Mouse (Mus musculus): ENCODE results near the gene Ahdc1.

Gene Ahdc1

DNA sequence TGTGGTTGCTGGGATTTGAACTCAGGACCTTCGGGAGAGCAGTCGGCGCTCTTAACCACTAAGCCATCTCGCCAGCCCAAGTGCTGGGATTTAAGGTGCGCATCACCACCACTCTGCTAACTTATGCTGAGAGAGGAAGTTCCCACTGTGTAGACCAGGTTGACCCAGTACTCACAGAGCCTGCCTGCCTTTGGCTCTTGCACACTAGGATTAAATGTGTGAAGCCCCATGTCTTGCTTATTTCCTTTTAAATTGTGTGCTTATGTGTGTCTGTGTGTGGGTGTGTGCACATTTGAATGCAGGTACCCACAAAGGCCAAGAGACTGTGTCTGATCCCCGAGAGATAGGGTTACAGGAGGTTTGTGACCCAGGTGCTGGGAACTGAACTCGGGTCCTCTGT is 95.6 kb downstream of the Ahdc1 start:
- DNase-seq = no peak

- no peak for DNase-seq
Measured at GRCm38 (mm10) chr4:133107788-133108281, 96.8 kb downstream of the Ahdc1 start.

DNA sequence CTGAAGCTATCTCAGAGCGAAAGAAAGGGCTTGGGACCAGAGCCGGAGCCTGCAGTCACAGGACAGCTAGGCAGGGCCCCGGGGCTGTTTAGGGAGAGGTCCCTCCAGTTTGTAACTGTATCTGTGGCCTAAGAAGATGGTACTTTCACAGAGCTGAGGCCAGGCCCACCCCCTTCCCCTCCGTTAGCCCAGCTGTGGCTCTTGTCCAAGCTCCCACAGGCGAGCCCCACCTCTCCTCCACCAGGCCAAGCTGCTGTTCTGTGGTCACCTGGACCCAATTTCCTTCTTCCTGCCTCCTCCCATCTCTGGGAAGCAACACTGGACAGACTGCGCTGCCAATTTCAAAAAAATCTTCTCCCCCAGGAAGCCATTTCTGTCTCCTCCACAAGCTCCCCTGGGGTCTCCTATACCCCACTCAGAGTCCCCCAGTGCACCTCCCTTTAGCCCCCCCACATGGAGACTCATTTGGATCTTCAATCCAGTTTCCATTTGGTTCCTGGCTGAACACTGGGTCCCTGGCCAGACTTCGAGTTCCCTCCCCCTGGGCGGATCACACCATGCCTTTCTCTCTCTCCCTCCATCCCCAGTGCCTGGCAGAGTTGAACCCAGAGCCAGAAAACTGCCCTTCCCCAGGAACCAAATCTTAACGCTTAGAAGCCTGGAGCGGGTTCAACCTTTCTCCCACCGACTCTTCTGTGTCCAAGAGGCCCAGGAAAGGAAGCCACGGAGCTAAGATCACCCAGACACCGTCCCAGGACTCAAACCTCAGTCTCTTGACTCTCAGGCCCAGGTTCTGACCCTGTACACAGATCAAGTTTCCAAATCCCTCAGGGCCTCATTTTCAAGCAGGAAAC is 97.6 kb downstream of the Ahdc1 start:
- DNase-seq = no peak

DNA sequence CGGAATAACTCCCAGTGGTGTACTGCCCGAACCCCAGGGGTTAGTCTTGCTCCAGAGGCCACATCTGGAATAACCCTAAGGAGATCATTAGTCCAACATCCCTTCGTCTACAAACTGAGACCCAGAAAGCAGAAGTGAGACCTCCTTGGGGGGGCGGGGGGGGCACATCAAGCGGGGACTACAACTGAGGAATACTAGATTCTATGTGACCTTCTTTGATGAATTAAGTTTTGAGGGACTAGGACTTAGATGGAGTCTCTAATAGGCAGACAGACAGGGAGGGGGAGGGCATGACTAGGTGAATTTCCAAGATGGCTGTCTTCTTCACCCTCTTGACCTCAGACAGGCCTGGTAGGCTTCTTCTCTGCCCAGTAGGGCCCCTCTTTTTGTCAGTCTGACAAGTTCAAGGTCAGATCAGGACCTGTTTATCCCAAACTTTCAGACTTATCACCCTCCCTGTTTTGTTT is 98.3 kb downstream of the Ahdc1 start:
- DNase-seq = no peak

DNA sequence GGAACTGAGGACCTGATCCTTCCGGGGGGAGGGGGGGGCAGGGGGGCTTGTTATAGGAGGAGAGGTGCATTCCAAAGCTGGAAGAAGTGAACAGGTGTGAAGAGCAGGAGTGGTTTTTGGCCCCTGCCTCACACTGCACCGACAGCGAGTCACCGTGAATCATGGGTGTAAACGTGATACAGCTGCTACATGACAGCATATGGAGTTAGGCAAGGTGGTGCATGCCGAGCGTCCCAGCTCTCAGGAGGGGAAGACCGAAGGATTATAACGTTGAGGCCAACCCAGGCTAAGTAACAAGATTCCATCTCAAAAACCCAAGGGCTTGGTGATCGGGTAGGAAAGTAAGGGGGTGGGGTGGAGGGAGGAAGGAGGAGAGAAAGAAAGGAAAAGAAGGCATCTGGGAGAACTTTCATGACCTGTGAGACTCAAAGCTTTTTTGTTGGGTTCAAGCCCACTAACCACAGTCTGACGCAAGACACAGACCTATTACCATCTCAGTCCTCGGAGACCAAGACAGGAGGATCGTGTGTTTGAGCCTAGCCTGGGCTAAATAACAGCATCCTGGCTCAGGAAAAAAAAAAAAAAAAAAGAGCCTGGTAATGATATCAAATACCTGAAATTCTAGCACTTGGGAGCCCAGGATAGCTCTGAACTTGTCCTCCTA is 101.2 kb downstream of the Ahdc1 start:
- no peak for DNase-seq

GRCm38 (mm10) chr4:133113351-133113882 is 102.4 kb downstream of the Ahdc1 start:
- DNase-seq = peak; percentile 55

DNA sequence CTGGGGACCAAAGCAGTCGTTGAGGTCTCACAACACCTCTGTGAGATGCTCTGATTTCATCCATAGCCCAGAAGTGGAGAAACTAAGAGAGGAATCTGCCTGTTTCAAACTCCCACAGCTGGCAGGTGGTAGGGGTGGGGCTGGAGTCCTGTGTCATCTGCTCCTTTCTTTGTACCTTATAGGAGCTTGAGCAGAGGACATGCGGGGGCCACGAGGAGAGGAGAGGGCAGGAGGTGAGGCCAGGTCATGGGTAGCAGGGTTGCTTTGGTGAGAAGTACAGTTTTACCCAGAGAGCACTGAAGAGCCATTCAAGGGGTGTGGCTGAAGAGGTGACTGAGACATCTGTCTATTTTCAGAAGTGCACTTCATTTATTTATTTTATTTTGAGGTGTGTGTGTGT is 103.7 kb downstream of the Ahdc1 start:
- peak; percentile 47 for DNase-seq

DNA sequence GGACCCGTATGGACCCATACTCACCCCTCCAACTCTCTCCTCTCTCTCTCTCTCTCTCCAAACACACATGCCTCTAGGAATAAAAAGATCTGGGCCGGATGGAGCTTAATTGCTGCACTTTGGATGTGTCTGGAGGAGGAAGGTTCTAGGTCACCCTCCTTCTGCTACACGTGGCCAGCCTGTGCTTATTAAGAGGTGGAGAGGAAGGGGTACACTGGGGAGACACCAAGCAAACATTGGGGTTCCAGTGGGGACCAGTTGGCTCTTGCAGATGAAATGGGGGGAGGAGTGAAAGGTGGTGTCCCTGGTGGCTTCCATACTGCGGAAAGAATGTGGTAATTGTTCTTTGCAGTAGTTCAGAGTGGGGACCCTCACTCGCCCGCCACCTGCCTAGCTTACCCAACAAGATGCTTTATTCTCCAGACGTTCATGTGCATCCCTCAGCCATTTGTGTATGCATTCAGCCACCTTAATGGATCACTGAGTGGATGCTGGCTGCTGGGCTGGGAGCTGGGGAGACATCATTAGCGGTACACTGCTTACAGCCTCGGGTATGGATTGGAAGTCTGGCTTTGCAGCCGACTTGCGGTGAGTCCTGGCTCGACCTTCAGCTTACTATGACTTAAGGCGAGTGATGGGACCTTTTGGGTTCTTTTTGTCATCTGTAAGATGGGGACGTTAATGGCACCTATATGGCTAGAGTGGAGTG is 104.8 kb downstream of the Ahdc1 start:
- no peak for DNase-seq

DNA sequence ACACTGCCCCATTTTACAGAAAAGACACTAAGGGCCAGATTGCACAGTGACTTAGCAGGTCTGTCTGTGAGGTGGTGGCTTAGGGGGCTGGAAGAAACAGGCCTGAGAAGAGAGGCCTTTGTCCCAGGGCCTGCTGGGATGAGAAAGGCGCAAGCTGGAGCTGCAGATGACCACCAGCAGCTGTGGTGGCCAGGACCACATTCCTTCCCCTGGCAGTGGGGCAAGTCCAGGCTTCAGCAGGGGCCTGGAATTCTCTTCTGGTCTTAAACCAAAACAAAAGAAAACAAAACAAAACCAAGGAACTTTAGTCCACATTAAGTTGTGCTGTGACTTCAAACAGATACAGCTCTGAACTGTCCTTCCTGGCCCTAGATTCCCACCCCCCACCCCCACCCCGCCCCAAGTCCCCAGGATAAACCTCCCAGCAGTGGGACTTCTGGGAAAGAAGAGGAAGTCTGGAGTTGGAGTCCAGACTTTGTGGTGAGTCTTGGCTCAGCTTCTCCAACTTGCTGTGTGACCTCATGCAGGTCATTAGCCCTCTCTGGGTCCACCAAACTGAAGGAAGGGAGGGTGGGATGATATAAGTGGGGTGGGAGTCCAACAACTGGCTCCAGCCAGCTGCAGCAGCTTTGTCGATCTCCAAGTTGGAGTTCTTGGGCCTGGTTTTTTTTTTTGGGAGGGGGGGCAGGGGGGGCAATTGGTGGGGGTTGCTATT is 105.9 kb downstream of the Ahdc1 start:
- no peak for DNase-seq

GRCm38 (mm10) chr4:133117556-133118411 is 106.7 kb downstream of the Ahdc1 start:
- no peak for DNase-seq

- DNase-seq = no peak
Measured at GRCm38 (mm10) chr4:133118775-133119375, 107.8 kb downstream of the Ahdc1 start.

- DNase-seq = no peak
Measured at GRCm38 (mm10) chr4:133119579-133119978, 108.5 kb downstream of the Ahdc1 start.

- DNase-seq = no peak
Measured at GRCm38 (mm10) chr4:133120833-133121321, 109.8 kb downstream of the Ahdc1 start.

GRCm38 (mm10) chr4:133121416-133121815 is 110.4 kb downstream of the Ahdc1 start:
- no peak for DNase-seq

DNA sequence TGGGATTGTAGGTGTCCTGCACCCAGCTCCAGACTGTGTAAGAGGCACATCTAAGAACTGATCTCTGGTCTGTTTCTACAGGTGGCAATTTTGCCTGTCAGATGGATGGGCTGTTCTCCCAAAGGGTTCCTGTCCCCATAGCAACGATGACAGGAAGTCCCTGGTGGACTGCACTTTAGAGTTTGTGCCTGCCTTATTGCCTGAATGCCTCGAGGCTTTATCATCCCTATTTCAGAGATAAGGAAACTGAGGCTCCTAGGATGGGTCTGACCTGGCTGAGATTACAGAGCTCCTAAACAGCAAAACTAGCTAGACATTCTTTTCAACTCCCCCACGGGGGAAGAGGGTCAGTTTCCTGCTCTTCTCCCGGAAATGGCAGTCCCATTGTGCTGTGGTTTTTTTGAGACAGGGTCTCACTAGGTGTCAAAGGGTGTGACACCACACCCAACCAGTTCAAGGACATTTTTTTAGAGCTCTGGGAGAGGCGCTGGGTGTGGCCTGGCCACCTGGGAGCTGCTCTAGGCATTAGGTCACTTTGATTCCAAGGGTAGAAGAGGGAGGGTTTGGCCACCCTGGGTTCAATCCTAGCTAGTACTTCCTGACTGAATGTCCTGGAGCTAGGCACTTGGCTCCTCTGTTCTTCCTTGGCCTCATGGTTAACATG is 111.0 kb downstream of the Ahdc1 start:
- DNase-seq = no peak

DNA sequence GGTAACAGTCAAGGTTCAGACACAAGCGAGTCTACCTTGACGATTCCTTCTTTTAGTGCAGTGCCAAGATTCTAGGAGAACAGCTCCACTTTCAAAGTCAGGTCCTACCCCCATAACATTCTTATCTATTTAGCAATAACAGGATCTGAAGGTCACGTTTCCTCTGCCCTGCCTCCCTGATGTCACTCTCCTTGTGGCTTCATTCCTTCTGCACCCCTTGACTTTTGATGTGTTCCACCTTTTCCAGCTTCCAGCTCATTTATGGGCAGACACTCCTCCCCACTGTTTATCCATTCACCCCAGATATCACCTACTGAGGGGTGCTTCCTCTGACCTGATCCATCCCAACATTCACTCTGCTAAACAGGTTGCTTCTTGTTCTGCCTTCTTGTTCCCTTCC is 116.0 kb downstream of the Ahdc1 start:
- DNase-seq = no peak
